Mouse (Mus musculus): ENCODE results near the gene Shc4. TPM values are rescaled to one million over a fixed set of nuclear protein-coding genes. Genes with fewer than 3 reads are reported as not detected.

Gene Shc4
- polyA plus RNA-seq, 1 experiment = 0.49 TPM

DNA sequence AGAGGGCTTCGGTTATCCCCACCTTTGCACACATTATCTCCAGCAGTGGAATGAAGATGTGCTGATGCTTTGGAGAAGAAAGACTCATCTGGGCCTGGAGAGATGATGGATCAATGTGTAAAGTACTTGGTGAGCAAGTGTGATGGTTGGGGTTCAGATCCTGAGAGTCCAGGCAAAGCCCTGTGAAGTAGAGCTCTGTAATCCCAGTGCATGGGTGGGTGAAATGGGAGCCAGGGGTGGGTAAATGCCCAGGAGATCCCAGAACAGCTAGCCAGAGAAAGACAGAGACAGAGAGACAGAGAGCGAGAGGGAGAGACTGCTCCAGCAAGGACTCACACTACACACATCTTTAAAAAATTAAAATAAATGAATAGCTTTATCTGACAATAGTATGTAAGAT is 70.7 kb downstream of the Shc4 start:
- Histone ChIP-seq H3K27me3 (ENCODE audit: control insufficient read depth, insufficient read depth, insufficient read length) (peaks cover 3% of the 10 kb centered on the region), H3ac (ENCODE audit: control insufficient read depth, insufficient read length) (no peak overlapping the region), H3K4me3 (no peak overlapping the region), H3K79me2 (ENCODE audit: control insufficient read depth, insufficient read depth) (no peaks in the 10 kb centered on the region), H3K36me3 (ENCODE audit: control insufficient read depth, insufficient read depth) (no peaks in the 10 kb centered on the region), H3K4me2 (ENCODE audit: low read depth) (no peak overlapping the region)
- TF ChIP-seq POLR2A (IDR thresholded peaks at IDR 0.05; ENCODE audit: insufficient read length, low read depth) = no peak
- TF ChIP-seq MAX (IDR thresholded peaks at IDR 0.05; ENCODE audit: low read depth) = no peak
- TF ChIP-seq MYOG (IDR thresholded peaks at IDR 0.05; ENCODE audit: control insufficient read depth in 1 of 3, insufficient read depth in 1 of 3, insufficient read length in 2 of 3, low read depth in 2 of 3) = no peak
- TF ChIP-seq REST (IDR thresholded peaks at IDR 0.05; ENCODE audit: insufficient read depth, insufficient read length) = no peak

DNA sequence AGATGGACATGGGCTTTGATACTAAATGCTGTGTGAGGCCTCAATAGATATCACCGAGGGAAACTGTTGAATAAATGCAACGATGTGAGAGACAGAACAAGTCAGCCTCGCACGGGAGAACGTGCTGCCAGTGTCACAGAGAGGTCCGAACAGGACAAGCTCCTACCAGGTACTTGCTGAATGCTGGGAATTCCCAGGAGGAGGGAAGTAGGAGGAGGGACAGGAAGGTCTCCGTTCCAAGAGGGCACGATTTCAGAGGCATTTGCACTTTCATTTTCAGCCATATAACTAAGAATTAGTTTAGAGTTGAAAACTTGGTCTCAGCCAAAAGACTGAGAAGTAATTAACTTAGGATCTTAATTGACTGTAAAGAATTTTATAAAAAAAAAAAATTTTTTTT is 72.4 kb downstream of the Shc4 start:
- Histone ChIP-seq H3K4me2 (ENCODE audit: low read depth) (no peak overlapping the region), H3K79me2 (ENCODE audit: control insufficient read depth, insufficient read depth) (no peaks in the 10 kb centered on the region), H3ac (ENCODE audit: control insufficient read depth, insufficient read length) (no peak overlapping the region), H3K4me3 (no peak overlapping the region), H3K36me3 (ENCODE audit: control insufficient read depth, insufficient read depth) (no peaks in the 10 kb centered on the region), H3K27me3 (ENCODE audit: control insufficient read depth, insufficient read depth, insufficient read length) (peaks cover 3% of the 10 kb centered on the region)
- TF ChIP-seq CEBPB (IDR thresholded peaks at IDR 0.05; ENCODE audit: insufficient read depth, poor library complexity, severe bottlenecking) (no peak), POLR2A (IDR thresholded peaks at IDR 0.05; ENCODE audit: insufficient read length, low read depth) (no peak), MAX (IDR thresholded peaks at IDR 0.05; ENCODE audit: low read depth) (no peak), E2F4 (IDR thresholded peaks at IDR 0.05; ENCODE audit: insufficient read depth) (no peak), MYOG (IDR thresholded peaks at IDR 0.05; ENCODE audit: control insufficient read depth in 1 of 3, insufficient read depth in 1 of 3, insufficient read length in 2 of 3, low read depth in 2 of 3) (no peak), REST (IDR thresholded peaks at IDR 0.05; ENCODE audit: insufficient read depth, insufficient read length) (no peak), TCF12 (IDR thresholded peaks at IDR 0.05; ENCODE audit: insufficient read depth, poor library complexity, severe bottlenecking) (no peak), USF1 (IDR thresholded peaks at IDR 0.05; ENCODE audit: low read depth) (no peak), SRF (IDR thresholded peaks at IDR 0.05; ENCODE audit: control insufficient read depth, insufficient read length, low read depth) (no peak), MYOD1 (IDR thresholded peaks at IDR 0.05; ENCODE audit: control insufficient read depth in 1 of 3, insufficient read length in 2 of 3, low read depth in 2 of 3) (no peak), TCF3 (IDR thresholded peaks at IDR 0.05; ENCODE audit: insufficient read length, low read depth) (no peak), POLR2AphosphoS2 (IDR thresholded peaks at IDR 0.05; ENCODE audit: insufficient read length, low read depth) (no peak)

DNA sequence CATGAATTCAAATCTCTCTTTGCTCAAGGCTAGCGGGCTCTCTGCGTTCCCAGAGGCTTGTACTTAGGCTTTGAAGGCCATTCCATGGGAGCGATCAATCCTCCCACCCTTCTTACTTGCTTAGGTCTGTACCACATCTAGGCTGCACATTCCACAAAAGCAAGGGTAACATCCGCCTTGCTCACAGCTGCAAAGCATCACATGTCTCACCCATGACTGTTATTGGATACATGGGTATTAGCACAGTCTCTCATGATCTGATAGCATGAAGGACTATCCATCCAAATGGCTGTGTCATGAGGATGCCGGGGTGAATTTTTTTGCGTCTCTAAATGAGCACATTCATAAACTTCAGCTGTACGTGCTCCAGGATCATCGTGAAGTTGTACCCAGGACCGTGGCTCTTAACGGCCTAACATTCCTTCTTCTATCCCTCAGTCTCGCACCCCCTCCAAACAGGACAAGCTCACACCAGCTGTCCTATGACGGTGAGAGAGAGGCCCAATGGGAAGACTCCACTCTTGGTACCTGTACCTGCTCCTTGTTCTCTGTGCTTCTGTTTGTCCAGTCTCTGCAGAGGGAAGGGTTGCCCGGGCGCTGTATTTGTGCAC is 73.1 kb downstream of the Shc4 start:
- Histone ChIP-seq H3K4me3 (no peak overlapping the region), H3K36me3 (ENCODE audit: control insufficient read depth, insufficient read depth) (no peaks in the 10 kb centered on the region), H3K4me2 (ENCODE audit: low read depth) (no peak overlapping the region), H3K27me3 (ENCODE audit: control insufficient read depth, insufficient read depth, insufficient read length) (peaks cover 3% of the 10 kb centered on the region), H3K79me2 (ENCODE audit: control insufficient read depth, insufficient read depth) (no peaks in the 10 kb centered on the region), H3ac (ENCODE audit: control insufficient read depth, insufficient read length) (no peak overlapping the region)
- no peak for TF ChIP-seq CEBPB (IDR thresholded peaks at IDR 0.05; ENCODE audit: insufficient read depth, poor library complexity, severe bottlenecking)
- no peak for TF ChIP-seq REST (IDR thresholded peaks at IDR 0.05; ENCODE audit: insufficient read depth, insufficient read length)
- no peak for TF ChIP-seq MYOG (IDR thresholded peaks at IDR 0.05; ENCODE audit: control insufficient read depth in 1 of 3, insufficient read depth in 1 of 3, insufficient read length in 2 of 3, low read depth in 2 of 3)
- TF ChIP-seq MYOD1 (IDR thresholded peaks at IDR 0.05; ENCODE audit: control insufficient read depth in 1 of 3, insufficient read length in 2 of 3, low read depth in 2 of 3) = no peak
- TF ChIP-seq MAX (IDR thresholded peaks at IDR 0.05; ENCODE audit: low read depth) = no peak
- TF ChIP-seq POLR2A (IDR thresholded peaks at IDR 0.05; ENCODE audit: insufficient read length, low read depth) = no peak
- no peak for TF ChIP-seq POLR2AphosphoS2 (IDR thresholded peaks at IDR 0.05; ENCODE audit: insufficient read length, low read depth)
- TF ChIP-seq USF1 (IDR thresholded peaks at IDR 0.05; ENCODE audit: low read depth) = no peak
- no peak for TF ChIP-seq TCF12 (IDR thresholded peaks at IDR 0.05; ENCODE audit: insufficient read depth, poor library complexity, severe bottlenecking)
- no peak for TF ChIP-seq E2F4 (IDR thresholded peaks at IDR 0.05; ENCODE audit: insufficient read depth)
- no peak for TF ChIP-seq SRF (IDR thresholded peaks at IDR 0.05; ENCODE audit: control insufficient read depth, insufficient read length, low read depth)
- TF ChIP-seq TCF3 (IDR thresholded peaks at IDR 0.05; ENCODE audit: insufficient read length, low read depth) = no peak

DNA sequence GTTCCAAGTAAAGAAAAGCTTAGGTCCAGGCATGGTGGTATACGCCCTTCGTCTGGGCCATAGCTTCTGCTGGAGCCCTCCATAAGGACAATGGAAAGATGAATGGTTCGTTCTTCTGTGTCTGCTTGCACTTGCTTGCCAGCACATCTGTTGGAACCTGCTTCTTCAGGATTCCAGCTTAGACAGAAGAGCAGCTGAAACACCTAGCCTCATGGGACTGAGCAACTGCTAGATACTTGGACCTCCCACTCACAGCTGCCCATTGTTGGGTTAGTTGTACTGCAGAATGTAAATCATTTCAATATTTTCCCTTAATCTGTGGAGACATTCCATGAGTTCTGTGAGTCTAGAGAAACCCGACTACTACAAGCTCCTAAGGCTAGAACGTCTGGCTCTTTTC is 73.9 kb downstream of the Shc4 start:
- Histone ChIP-seq H3K4me2 (ENCODE audit: low read depth) (no peak overlapping the region), H3K79me2 (ENCODE audit: control insufficient read depth, insufficient read depth) (no peaks in the 10 kb centered on the region), H3ac (ENCODE audit: control insufficient read depth, insufficient read length) (no peak overlapping the region), H3K27me3 (ENCODE audit: control insufficient read depth, insufficient read depth, insufficient read length) (peaks cover 6% of the 10 kb centered on the region), H3K4me3 (no peak overlapping the region), H3K36me3 (ENCODE audit: control insufficient read depth, insufficient read depth) (no peaks in the 10 kb centered on the region)
- TF ChIP-seq MYOD1 (IDR thresholded peaks at IDR 0.05; ENCODE audit: control insufficient read depth in 1 of 3, insufficient read length in 2 of 3, low read depth in 2 of 3) = peak in 1 of 3 experiments; percentile 4
- TF ChIP-seq USF1 (IDR thresholded peaks at IDR 0.05; ENCODE audit: low read depth) = no peak

DNA sequence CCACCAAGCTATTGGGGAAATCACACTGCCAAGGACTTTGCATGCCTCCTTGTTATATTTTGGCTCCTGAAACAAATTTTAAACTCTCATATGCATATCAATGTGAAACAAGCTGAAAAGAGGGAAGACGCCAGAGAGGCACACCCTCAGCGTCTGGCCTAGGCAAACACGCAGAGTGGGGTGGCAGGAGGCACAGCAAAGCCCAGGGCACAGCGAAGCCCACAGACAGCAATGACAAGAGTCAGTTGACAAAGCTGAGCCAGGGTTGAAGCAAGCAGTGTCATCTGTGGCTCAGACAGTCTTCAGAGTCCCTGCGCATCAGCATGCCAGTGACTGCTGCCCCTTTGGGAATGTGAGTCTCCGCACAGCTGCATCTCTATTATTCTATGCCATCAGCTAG is 79.0 kb downstream of the Shc4 start:
- Histone ChIP-seq H3K27me3 (ENCODE audit: control insufficient read depth, insufficient read depth, insufficient read length) (peaks cover 9% of the 10 kb centered on the region), H3K4me3 (no peak overlapping the region), H3K36me3 (ENCODE audit: control insufficient read depth, insufficient read depth) (no peaks in the 10 kb centered on the region), H3K4me2 (ENCODE audit: low read depth) (no peak overlapping the region), H3ac (ENCODE audit: control insufficient read depth, insufficient read length) (no peak overlapping the region), H3K79me2 (ENCODE audit: control insufficient read depth, insufficient read depth) (no peaks in the 10 kb centered on the region)
- TF ChIP-seq REST (IDR thresholded peaks at IDR 0.05; ENCODE audit: insufficient read depth, insufficient read length) = no peak

All from myocyte (in vitro differentiated cells).